Mouse (Mus musculus): Measurements from ENCODE around the gene Cog1.
A peak's percentile ranks its signal among the peaks of the same experiment; 100 is the strongest.

Cog1 gene

DNA sequence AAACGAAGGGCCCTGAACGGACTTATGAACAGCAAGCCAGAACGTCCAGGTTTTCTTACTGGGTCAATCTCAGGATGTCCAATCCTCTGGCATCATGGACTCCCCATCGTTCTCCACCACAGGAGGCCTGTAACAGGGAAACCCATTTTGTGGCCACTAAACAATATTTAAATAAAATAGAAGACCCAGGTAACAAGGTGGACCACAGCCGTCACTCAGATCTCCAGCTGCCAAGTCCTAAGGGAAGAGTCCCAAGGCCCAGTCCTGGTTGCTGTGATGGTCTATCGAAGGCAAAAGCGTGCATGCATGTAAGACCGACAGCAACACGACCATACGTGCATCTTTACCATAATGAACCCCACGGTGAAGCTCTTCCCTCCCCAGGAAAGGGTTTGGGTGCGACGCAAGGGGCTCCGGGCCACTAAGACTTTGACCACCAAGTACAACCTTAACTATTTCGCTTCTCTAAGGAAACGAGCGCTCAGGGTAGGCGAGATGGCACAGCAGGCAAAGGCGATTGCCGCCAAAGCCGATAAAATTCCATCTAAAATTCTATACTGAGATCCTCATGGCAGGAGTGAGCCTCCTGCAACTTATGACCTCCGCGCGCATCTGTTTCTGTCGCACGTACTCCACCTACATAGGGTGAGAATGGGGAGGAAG is at the start of gene Cog1:
Cog1 (plus strand) TSS at position 480 of the 663 bp plus-strand sequence.
- no peak for DNase-seq (ENCODE audit: low read depth, low spot score)

DNA sequence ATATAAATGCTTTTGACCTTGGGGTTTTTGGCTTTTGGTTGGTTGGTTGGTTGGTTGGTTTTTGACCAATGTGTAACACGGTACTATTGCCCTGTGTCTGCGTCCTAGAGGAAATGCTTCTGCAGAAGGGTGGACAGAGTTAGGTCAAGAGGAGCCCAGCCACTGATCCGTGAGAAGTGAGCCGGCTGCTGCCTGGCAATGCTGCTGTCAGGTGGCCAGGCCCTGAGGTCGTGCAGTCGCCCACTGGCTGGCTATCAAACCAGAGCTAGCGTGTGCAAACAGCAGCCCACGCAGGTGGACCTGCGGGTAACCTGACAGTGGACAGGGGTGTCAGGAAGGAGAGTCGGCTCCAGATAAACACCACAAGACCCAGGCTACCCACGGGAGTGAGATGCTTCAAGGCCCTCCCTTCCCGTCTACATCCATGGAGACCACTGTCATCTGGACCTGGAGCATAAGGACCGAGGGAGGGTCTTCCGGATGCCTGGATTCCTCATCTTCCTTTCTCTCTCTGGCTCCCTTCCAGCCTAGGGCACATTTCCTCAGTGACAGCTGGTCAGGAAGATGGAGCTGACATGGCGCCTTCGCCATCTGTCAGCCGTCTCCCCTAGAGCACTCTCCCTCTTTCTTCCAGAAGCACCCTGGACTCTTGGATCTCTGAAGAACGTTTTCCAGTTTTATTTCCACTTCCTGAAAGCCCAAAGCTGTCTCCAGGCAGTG is 48.3 kb upstream of the Cog1 start:
- DNase-seq (ENCODE audit: low read depth, low spot score): no peak

DNA sequence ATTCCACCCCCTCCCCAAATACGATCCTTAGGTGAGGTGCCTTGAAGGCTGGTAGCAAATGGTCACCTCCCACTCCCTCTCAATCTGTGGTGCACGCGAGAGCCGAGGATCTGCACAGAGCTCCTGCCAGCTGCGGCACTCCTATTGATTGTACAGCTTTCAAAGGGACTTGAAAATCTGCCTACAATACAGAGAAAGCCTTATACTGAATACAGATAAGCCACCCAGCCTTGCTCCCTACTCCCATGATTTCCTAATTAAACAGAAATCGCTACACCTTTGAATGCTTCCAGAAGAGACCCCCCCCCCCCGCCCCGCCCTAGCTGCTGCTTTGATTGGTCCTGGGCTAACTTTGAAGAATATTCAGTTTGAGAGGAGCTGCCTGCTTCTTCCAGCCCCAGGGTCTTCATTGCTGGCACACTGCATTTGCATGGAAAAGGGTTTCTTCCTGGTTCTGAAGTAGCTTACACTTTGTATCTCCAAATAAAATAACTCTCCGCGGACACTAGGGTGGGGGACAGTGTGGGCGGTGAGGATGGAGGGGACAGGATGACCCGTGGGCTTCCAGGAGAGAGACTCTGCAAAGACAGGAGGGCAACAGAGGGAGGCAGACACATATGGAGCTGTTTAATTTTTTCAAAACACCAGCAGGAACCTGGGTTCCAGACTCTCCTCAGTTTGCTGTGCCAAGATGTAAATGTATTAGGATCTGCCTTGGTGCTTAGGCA is 47.2 kb upstream of the Cog1 start:
- no peak for DNase-seq (ENCODE audit: low read depth, low spot score)

DNA sequence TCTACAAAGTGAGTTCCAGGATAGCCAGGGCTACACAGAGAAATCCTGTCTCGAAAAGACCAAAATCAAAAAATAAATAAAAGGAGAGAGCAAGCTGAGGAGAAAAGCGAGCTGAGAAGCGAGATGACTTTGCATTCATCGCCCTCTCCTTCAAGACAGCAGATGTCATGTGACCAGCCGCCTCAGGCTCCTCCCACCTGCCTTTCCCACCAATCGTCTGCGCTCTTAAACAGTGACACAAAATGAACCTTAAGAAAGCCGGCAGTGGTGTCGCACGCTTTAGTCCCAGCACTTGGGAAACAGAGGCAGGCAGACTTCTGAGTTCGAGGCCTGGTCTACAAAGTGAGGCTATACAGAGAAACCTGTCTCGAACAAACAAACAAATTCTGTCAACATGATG is 41.4 kb upstream of the Cog1 start:
- no peak for DNase-seq (ENCODE audit: low read depth, low spot score)

DNA sequence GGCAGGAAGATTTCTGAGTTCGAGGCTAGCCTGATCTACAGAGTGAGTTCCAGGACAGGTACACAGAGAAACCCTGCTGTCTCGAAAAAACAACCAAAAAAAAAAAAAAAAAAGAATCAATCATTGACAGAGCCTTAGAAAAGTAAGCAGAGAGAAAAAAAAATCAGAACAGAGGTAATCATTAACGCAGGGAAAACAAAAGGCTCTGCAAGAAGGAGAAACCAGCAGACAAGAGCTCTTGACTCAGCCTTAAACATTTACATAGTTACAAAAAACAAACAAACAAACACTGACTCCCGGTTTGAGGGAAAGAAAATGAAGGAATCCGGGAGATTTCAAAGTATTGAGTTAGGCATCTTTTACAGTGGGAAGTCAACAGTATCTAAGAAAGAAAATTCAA is 39.4 kb upstream of the Cog1 start:
- no peak for DNase-seq (ENCODE audit: low read depth, low spot score)

DNA sequence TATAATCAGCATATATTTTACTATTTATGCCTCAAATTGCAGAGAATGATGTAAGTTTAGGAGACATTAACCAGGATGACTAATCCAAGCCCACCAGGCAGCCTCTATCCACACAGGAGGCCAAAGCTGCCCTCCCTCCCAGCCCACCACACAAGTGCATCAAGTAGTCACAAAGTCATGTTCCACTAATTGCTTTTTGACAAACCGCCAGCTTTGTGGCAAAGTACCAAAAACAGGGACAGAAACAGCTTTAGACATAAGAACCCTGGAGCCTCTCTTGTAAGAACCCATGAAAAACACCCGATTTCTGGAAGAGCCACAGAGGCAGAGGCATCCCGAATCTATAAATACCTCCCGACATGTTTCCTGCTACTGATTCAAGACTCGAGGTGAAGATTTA is 38.7 kb upstream of the Cog1 start:
- DNase-seq (ENCODE audit: low read depth, low spot score): no peak

DNA sequence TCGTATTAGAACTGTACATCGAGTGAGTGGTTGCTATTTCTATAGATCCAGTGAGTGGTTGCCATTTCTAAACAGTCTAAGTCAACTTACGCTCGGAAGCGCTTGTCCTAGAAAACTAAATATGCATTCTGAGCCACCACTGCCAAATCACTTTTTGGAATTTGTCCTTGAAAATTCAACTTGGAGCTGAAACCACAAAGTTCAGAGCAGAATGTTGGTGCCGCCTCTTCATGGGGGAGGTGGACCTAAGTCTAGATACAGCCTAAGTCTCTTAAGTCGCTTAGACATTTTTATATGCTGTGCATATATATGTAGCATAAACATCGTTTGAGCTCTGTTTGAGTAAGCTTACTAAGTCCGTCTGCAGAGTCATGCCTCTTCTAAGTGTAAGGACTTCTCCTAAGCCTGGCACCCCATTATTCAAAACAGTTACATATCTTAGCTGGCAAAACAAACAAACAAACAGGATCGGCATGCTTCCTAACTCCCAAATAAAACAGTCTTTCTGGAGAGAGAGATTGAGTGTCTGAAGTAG is 37.8 kb upstream of the Cog1 start:
- peak; percentile 71 for DNase-seq (ENCODE audit: low read depth, low spot score)

DNA sequence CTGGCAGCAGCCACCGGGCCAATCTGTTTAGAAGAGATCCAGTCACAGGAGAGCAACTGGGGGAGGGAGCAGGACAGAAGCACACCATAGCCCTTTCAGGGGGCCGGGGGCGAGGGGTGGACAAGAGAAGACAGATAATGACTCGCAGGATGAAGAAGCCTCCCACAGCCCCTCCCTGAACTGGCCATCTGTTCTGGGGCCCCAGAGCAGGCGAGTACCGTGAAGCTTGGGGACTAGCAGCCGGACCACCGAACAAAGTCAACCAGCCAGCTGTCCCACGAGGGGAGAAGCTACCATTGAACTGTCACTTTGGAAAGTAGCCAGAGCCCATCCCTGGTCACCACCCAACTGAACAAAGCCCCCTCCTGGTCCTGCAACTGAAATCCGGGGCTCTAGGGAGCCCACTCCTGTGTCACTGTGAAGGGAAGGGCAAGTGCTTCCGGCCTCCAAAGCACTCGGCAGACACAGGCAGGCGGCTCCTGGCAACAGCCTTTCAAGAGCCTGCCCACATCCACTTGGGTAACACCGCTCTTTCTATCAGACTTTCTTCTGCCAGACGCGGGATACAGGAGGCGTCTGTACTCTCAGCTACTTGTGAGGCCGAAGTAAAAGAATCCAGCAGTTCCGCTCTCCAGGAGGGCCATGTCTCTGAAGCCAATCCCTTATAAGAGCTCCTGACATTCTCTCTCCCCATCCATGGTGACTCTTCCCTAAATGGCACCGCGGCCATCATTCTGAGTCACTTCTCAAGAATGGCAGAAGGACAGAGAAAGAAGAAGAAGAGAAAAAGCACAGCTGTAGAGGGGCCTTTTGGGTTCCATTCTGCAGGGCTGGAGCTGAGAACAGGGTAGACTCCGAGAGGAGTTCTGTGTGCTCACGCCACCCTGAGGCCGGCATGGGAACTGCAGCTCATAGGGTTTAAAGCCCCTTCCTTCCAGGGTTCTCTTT is 37.0 kb upstream of the Cog1 start:
- no peak for DNase-seq (ENCODE audit: low read depth, low spot score)

DNA sequence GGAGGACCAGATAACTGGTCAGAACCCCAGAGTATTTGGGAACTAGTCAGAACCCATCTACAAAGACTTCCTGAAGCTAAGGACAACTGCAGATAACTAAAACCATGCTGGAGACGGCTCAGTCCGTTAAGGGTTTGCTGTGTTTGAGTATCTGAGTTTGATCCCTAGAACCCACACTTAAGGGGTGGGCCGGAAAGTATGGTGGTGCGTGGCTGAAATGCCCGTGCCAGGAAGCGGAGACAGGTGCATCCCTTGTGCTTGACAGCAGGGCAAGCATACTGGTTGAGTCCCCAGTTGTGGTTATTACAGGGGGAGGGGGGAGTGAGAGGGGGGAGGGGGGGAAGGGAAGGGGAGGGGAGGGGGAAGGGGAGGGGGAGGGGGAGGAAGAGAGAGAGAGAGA is 34.5 kb upstream of the Cog1 start:
- DNase-seq (ENCODE audit: low read depth, low spot score): no peak

DNA sequence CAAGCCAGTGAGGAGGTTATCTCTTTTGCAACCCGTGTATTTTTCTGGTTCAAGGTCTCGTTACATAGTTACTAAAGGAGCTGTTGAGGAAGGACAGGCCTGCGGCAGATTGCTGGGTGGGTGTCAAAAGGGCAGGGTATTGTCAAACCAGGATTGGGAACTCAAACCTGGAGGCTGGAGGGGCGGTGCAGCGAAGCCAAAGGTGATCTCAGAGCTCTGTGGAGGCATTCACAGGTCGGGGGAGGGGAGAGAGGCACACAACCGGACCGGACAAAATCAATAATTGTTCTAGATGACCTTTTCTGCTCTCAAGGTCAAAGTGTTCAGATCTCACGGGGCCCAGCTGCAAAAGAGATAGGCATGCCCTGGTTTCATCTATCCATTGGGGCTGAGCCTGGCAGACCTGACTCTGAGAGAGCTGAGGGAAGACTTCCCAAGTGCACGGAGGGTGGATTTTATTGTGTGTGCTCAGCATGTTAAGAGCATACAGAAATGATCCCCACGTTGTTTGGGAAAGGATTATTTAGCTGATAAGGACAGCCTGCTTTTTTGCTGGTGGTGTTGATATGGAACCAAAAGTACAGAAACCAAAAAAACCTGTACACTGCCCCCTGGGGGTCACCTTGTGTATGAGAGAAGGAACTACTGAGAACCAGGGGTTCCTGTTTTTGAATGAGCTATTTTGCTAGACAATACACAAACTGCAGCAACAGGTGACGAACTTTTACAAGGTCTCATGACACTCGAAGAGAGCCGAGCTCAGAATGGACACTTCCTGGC is 31.6 kb upstream of the Cog1 start:
- no peak for DNase-seq (ENCODE audit: low read depth, low spot score)

DNA sequence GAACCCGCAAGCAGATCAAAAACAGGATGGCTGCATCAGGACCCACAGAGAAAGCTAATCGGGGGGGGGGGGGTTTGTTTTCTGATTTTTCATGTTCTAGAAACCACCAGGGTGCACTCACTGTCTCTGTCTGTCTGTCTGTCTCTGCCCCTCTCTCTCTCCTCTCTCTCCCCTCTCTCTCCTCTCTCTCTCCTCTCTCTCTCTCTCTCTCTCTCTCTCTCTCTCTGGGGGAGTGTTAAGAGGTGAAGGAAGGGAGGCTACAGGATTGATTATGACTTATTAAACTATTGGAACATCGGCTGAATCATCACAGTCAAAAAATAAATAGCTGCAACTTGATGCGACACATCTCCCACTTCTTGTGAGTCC is 30.7 kb upstream of the Cog1 start:
- no peak for DNase-seq (ENCODE audit: low read depth, low spot score)

DNA sequence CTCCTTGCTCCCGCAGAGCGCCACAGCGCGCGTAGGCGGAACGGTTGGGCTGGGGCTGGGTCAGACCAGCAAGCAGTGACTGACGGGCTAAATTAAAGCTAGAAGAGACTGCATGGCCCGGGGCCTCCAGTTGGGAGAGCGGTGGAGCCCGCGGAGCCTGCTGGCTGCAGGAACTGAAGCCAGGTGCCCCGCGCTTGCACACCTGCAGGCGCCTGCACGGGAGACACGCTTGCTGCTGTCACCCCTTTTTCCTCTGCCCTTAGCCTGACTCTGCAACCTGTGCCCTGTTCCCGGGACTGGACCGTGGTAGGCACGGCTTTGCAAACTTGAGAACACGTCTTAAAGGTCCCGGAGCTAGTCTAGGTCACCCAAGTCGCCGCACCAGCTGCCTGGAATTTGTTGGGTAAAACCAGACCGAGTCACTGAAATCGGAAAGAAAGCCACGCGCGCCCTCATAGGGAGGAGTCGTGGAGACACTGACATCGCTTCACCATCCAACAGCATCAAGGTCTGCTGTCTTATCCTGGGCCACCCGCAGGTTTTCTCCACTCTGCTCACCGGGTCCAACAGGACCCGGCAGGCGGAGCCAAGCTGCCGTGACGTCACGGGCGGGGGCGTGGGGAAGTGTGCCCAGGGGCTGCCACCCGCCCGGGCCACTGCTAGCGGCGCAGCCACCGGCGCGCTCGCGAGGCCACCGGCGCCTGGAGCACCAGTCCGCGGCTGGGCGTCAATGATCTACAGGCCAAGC is 30.1 kb upstream of the Cog1 start, which contains the start of gene Sstr2:
Sstr2 (plus strand) TSS at position 671 of the 748 bp plus-strand sequence.
- DNase-seq (ENCODE audit: low read depth, low spot score): no peak

DNA sequence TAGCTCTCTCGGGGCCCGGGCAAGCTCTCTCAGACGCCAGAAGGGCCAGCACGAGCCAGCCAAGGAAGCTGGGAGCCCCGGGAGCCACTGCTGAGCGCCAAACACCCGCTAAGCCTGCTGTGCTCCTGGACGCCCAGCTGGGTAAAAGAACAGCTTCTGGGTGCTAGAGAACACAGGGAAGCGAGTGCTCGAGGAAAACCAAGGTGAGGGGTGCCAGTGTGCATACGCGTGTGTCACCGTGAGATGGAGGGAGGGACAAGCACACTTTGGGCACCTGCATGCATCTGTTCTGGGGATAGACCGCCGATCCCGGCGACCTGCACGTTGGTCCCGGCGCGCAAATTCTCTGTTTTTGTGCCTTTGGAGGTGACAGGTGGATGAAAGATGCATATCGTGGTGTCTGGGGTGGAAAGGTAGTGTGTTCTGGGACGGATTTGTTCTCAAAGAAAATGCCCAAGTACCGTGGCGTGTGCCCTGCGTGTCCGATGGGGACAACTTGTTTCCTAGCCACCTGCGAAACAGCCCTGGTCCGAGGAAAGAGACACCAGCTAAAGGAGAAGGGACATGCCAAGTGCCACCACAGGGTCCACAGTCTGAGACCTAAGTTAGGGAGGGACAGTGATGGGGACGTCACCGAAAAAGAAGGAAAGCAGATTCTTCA is 29.4 kb upstream of the Cog1 start:
- DNase-seq (ENCODE audit: low read depth, low spot score): no peak

DNA sequence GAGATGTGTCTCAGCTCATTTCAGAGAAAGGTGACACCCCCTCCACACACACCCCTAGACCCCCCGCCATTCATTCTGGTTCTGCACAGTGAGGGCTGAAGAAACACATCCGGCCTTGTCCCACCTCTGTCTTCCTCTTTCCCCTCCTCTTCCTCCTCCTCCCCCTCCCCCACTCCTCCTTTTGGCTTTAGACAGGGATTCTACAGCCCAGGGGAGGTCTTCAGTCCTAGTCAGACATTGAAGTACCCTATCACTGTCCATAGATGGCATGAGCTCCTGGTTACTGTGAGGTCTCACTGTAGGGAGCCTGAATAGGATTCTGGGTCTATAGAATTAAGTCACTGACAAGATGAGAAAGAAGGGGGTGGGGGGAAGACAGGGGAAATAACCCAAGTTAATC is 28.0 kb upstream of the Cog1 start:
- DNase-seq (ENCODE audit: low read depth, low spot score): no peak

DNA sequence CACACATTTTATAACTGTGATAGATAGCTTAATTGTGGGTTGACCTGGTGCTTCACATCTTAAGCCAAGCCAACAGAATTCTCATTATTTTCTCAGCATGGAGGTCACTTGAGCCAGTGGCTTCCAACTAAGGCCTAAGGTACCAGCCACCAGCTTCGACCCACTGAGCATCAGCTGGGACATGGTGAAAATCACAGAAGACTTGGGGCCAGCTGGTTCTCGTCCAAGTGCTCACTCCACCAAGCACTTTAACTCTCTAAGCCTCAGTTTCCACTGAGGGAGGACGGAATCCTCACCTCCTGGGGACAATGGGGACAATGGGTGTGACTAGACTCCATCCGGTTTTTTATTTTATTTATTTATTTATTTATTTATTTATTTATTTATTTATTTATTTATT is 26.9 kb upstream of the Cog1 start:
- DNase-seq (ENCODE audit: low read depth, low spot score): no peak

DNA sequence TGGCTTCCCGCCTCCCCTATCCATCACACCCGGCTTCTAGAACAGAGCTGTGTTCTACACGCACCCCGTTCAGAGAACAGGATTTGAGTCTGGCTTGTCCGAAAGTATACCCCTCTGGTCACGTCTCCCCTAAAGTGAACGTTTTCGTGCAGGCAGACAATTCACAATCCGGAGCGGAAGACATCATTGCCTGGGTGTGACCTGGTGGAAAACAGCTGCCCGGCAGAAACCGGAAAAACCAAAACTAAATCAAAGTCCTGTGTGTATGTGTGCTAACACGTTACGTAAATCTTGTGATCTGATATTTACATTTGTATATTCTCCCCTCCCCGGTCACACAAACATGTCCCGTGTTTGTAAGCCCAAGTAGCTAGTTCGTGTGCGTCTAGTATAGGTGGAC is 23.5 kb upstream of the Cog1 start:
- no peak for DNase-seq (ENCODE audit: low read depth, low spot score)

DNA sequence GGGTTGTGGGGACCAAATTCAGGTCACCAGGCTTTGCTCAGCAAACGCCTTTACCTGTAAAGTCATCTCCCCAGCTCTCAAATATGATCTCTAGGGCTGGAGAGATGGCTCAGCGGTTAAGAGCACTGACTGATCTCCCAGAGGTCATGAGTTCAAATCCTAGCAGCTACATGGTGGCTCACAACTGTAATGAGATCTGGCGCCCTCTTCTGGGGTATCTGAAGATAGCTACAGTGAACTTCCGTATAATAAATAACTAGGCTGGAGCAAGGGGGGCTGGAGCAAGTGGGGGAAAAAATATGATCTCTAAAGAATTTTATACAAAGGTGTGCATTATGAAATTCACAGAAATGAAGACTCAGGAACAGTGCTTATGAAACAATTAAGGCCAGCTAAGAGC is 21.2 kb upstream of the Cog1 start:
- no peak for DNase-seq (ENCODE audit: low read depth, low spot score)

DNA sequence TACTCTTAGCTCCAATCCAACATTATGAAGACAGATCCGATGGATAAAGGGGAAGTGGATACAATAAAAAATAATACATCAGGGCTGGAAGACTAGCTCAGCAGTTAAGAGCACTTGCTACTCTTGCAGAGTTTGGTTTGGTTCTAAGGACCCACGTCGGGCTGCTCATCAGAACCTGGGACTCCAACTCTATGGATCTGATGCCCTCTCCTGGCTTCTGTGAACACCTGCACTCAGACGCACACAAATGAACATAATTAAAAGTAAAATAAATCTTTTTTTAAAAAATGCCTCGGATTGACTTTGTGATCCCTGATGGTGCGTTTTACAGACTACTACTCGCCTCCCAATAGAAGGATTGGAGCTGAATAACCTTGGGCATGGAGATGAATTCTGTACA is 18.3 kb upstream of the Cog1 start:
- DNase-seq (ENCODE audit: low read depth, low spot score): no peak

DNA sequence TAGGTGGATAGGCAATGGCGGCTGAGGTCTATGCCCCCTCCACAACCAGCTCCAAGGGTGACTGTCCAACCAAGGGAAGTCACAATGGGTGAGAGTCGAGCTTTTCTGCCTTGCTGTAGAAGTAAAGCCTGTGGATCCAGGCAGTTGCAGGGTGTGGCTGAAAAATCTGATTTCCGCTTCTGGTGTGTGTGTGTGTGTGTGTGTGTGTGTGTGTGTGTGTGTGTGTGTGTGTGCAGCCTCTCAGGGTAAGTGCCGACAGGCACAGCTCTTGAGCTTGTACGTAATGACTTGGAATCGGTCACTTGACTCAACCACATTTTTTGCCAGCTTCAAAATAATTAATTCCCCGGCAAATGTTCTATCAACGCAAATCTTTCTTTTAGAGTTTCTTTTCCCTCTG is 17.7 kb upstream of the Cog1 start:
- no peak for DNase-seq (ENCODE audit: low read depth, low spot score)

Data from telencephalon, adult 2 months (tissue).